Mouse (Mus musculus): Measurements from ENCODE around the gene 1700015G11Rik.

Gene 1700015G11Rik

DNA sequence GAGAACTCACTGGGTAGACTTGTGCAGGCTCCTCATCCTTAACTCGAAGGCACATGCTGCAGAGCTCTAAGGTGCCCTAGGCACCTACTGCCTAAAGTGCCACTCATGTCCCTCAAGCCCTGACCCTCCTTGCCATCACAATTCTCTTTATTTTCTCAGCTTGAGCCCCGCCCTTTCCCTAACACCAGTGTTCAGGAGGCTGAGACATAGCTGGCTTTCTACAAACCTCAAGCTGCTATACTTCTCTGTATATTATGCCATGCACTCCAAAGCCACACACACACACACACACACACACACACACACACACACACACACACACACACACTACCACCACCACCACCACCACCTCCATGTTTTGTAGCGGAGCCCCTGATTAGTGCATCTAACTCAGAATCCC, at the start of gene 1700015G11Rik:
Gene 1700015G11Rik, minus strand, starts transcription at position 101 of the 400 bp plus-strand sequence.
- no peak for DNase-seq

DNA sequence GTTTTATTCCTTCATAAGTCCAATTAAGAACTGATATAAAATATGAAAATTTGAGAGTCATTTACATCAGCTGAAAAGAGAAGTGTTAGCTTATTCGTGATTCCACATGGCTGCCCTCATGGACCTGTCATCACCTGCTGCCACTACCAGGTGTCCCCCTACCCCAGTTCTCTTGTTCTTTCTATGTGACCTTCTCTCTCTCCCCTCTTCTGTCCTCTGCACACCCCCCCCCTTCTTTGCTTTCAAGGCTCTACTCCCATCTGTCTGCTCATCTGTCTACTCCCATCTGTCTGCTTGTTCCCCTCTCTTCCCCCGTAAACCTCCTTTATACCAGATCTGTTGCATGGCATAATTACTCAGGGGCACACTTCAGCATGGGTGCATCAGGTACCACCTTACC, 41.4 kb upstream of the 1700015G11Rik start:
- DNase-seq: no peak

DNA sequence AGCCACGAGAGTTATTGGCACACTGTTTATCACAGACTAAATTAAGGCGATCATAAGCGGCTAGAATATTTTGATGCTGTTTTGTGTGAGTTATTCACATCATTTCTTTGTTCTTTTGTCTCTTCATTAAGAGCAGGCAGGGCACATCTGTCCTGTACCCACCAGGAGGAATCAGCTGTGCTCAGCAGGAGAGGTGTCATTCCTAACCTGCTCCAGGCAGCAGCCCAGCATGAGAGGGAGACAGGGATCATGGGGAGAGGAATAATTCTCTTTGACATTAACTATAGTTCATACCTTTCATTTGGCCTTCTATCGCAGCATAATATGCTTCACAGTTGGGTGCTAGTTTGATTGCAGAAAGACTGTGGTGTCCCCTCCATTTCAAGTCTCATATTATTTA, 40.7 kb upstream of the 1700015G11Rik start:
- DNase-seq: no peak

DNA sequence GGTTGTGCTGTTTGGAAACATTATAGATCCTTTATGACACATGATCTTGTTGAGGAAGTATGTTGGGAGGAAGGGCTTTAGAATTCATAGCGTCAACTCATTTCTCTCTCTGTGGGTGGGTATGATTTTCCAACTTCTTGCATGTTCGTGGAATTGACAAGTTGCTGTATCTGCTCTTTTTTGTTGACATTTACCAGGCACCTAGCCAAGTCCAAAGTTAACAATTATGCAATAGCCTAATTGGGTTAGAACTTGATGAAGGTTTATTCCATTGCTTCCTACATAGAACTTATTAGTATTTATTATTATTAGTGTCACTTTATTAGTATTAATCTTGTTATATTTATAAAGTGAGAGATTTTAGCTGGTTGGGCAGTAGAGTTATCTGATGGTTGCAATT, 40.3 kb upstream of the 1700015G11Rik start:
- DNase-seq: no peak

DNA sequence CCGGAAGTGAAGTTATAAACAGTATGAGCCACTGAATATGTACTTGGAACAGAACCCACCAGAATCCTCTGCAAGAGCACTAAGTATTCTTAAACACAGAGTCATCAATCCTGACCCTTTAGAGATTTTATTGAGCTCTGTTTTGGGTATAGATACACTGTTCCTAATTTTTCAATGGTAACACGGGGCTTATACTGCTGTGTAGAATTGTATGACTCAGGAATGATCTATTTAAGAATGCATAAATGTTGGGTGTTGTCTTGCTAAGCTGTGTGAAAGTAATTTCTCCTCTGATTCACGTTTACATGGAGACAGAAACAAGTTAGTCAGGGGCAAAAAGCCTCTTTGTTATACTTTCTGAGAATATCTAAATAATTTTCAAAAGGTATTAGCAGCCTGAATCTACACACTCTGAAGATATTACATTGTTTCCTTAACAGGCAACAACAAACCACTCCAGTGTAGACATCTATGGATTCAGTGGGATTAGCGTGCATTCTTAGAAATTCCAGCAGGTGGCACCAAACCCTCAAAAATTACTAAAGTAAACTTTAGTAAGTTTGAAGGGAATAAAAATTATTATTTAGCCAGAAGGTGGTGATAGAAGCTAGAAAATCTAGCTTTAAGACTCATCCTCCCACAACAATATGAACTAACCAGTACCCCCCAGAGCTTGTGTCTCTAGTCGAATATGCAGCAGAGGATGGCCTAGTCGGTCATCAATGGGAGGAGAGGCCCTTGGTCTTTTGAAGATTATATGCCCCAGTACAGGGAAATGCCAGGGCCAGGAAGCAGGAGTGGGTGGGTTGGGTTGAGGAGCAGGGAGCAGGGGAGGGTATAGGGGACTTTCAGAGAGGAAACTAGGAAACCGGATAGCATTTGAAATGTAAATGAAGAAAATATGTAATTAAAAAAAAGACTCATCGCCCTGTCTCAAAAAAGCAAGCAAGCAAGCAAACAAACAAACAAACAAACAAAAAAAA, 22.4 kb upstream of the 1700015G11Rik start:
- DNase-seq: peak; percentile 34

DNA sequence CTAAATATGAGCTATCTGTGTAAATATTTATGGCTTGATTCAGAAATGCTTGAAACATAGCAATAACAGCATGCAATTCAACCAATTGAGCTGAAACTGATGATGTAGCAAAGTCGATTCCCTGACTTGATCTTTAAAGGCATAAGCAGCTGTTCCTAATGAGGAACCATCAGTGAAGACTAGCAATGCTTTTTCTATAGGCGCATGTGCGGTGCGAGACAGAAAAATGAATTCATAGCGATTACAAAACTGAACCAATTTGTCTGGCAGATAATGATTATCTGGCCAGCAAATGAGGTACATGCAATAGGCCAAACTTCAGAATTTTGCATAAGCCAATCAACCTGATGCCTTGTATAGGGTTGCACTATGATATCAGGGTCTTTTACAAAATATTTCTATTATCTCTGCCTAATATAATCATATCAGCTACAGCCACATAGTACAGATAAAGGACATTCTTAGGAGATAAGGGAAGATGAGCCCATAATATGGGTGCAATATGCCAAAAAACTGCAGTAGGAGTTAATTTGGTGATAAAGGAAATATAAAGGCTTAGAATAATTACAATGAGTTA, 8.6 kb upstream of the 1700015G11Rik start:
- no peak for DNase-seq

DNA sequence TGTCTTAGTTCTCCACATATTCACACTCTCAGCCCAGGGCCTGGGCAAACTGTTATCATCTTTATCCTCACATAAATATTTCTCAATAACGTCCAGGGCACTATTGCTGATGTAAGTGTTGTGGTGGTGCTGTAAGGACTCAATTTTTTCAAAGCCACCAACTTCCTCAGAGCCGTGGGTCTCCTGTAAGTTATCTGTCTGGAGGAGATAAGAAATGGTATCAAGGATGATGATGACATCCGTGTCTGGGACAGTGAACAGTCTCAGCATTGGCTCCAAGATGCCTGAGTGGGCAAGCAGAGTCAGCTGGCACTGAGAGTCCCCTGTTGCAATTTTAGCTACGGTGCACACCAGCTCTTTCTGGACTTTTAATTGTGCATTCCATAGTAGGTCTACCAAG, 6.5 kb upstream of the 1700015G11Rik start:
- DNase-seq: no peak

DNA sequence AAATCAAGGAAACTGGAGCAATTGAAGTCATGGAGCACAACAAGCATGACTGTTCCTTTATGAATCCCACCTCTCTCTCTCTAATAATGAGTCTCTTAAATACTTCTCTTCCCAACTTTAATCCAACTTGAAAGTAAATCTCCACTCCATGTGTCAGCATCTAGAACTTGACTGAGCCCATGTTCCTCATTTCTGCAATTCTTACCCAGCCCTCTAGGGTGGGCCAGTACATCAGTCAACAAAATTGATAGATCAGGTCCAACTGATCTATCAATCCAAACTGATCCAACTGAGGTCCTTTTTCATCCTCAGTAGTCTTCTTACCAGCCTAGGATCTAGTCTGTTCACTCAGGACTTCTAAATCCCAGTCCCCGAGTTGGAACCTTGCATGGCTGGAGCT, 348 bp downstream of the 1700015G11Rik start:
- no peak for DNase-seq

DNA sequence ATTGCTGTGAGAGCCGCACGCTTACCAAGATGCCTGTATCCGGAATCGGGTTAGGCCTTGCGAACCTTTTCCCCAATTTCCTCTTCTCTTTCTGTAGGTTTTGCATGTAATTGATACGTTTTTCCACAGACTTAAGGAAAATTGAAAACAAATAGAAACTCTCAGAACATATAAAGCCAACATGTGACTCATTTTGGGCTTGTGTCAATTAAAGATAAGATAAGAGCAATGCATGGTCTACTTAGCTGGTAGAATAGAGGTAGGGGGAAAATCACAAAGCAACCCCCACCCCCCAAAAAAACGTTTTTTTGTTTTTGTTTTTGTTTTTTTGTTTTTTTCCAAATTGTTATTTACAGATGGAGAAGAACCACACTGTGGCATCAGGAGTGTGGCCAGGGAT, 2.1 kb downstream of the 1700015G11Rik start:
- DNase-seq: no peak

DNA sequence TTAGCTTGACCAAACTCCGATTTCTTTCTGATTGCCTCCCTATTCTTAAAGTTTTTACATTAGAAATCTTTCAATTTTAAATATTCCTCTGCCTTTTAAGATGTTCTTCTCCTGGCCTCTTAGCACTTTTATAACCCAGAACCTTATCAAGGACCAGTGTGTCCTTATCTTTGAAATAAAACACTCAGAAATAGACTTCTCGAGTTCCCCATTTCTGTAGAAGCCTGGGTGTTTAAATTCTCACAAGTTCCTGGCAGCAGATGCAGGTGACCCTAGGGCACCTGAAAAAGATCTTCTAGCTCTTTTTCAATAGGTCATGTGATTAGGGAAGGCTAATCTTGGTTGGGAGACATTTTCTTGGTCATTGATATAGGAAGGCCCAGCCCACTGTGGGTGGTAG, 8.4 kb downstream of the 1700015G11Rik start:
- DNase-seq: no peak

DNA sequence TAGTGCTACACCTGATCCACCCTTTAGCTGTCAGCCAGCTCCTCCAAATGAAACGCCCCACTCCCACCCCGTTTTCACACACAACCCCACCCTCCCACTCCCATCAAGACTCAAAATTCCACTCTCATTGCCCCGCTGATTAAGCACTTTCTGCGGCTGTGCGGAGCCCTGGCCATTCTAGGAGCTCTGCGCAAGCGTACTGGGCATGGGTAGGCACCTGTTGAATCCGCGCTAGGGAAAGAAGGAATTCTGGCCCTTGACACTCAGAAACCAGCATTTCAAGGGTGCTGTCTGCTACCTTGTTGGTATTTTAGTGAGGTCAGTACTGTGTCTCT, 9.3 kb downstream of the 1700015G11Rik start:
- DNase-seq: no peak

DNA sequence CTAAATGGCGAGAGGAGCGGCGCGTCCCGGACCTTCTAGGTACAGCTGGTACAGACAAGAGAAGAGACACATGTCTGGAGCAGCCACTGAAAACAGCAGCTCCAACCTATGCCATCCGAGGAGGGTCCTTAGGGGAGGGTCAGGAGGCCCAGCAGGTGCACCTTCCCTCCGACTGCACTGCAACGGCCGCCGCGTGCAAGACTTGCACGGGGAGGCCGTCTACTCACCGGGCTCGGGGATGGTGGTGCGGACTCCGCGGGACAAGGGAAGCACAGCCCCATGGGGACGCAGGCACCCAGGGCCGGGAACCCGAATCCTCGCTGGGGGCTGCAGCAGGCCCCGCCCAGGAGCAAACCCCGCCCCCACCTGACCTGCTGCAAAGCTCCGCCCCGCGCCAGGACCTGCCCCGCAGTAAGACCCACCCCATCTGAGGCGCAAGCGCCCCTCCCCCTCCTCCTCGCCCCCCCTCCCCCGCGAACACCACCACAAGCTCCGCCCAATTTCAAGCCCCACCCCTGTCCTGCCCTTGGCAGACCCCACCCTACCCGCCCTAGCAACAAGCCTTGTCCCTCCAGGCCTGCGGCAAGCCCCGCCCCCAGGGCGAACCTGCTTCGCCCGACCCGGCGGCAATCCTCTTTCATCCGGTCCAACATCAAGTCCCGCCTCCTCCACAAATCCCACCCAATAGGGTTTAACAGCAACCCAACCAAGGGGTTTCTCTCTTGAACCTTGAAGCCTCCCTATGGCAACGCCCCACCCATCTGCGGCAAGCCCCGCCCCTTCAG, 9.8 kb downstream of the 1700015G11Rik start, which contains the start of gene Svip:
Gene Svip, minus strand, starts transcription at position 508 of the 785 bp plus-strand sequence.
- peak; percentile 96 for DNase-seq

DNA sequence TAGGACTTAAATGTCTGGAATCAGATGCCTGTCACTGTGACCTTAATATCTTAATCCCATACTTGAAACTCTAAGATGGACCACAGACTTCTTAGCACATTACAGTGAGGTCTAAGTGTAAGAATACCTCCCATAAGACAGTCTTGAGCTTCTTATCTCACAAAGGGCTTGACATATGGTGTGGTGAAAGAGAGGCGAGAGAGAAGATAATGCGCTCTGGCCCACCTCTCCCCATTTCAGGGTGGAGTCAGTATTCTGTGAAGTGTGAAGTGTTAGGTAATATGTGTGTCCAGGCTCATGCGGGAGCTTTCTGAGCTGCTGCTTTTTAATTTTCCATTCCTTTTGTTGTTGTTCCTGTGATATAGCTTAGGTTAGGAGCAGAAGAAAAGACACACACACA, 24.5 kb downstream of the 1700015G11Rik start:
- no peak for DNase-seq

DNA sequence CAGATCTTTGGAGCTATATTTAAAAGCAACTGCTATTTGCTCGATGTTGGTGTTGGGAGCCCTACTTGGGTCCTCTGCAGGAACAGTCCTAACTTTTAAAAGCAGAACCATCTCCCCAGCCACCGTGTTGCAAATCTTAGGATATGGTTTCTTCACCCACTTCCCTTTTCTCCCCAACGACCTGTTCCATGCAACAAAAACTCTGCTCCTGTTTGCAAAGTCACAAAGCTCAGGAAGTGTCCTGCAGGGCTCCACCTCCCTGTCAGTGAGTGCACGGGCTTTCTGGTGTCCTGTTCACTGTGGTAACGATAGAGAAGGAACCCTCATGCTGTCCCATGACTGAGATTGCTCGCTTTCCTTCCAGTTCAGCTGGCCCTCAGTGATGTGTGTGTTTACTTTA, 28.6 kb downstream of the 1700015G11Rik start:
- no peak for DNase-seq

DNA sequence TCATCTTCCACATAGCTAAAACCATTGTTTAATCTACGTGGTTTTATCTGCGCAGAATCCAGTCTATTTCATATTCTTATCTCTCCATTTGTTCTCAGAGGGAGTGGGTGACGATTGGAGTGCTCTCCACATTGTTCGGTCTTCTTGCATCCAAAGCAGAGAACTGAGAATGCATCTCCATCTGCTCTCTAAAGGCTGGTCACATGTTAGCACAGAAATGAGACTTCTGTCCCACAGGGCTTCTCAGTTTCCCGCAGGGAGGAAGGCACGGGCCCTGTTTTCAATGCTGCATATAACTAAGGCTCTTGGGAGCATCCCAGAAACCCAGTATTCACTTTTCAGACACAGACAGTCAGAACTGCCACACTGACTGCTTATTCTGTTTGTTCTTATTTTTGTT, 29.8 kb downstream of the 1700015G11Rik start:
- DNase-seq: peak; percentile 17

DNA sequence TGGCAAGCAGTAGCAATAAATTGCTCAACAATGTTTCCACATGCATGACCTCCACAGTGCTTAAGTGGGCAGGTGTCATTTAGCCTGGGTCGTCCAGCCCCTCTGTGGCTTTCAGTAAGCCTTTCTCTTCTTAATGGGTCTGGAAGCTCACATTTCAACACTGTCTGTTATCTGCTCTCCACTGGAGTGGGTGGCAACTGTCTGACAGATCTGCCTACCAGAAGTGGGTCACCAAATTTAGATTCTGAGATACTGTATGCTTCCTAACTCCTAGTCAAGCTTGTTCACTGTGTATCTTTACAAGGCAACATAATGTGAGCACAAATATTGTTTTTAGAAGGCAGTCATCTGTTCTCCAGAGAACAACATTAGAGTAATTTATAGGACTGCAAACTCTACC, 33.2 kb downstream of the 1700015G11Rik start:
- peak; percentile 46 for DNase-seq

DNA sequence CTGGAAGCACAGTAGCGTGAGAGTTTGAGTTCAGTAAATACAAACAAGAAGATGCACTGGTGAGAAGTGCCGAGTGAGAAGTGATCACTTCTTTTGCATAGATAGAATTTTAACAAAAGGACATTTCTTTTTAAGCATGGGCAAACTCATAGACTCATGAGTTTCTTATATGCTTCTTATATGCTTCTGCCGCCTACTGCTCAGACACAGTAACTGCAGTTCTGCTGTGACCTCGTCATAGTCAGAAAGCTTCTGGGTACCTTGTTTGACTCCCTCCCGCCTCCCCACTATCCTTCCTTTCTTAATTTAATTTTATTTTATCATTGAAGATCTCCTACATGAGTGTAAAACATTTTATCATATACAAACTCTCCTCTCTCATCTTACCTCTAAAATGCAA, 36.3 kb downstream of the 1700015G11Rik start:
- DNase-seq: no peak

DNA sequence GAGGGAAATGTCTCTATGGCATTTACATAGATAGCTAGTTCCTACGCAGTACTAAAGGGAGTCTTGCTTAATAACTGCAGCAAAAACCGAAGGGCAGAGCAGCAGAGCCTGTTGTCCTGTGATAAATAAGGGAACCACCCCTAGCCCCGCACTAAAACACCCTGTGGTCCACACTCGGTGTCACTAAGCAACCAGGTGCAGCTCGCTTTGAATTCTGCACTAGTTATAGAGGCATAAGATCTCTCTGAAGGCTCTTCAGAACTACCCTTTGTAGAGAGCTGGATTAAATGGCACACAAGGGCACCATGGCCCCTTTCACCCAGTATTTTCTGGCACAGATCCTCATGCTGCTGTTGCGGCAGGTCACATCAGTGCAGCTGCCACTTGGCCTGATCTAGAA, 40.3 kb downstream of the 1700015G11Rik start:
- DNase-seq: no peak

DNA sequence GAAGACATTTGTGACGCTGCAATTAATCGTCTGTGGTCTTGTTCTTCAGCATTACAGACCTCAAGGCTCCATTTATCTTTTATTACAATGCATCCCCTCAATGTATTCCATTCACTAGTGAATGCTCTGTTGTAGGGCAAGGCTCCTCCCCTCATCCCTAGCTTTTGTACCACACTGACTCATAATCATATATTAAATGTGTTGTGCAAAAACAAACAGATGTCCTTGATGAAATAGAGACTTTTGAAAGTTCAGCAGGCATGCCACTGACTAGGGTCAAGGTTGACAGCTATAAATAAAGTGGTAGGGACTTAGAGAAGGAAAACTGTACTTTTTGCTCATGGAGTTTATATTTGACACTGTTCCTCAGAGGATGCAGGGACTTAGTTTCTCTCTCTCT, 42.0 kb downstream of the 1700015G11Rik start:
- no peak for DNase-seq

DNA sequence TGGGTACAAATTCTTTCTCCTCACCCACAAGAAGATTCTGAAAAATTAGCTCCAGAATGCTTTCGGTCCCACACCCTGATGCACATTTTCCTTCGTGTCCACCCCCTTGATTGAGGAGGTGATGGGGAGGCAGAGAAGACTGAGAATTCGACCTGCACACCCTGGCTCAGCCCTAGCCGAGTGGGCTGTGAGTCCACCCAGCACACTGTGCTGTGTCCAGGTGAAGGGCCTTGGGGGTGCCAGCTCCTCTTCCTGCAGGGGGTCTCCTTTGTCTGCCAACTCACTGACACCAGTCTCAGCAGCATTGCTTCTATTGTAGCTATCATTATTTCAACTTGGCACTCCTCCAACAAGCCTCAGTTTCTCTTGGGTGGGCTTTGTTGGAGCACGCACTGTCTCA, 42.4 kb downstream of the 1700015G11Rik start:
- no peak for DNase-seq

DNA sequence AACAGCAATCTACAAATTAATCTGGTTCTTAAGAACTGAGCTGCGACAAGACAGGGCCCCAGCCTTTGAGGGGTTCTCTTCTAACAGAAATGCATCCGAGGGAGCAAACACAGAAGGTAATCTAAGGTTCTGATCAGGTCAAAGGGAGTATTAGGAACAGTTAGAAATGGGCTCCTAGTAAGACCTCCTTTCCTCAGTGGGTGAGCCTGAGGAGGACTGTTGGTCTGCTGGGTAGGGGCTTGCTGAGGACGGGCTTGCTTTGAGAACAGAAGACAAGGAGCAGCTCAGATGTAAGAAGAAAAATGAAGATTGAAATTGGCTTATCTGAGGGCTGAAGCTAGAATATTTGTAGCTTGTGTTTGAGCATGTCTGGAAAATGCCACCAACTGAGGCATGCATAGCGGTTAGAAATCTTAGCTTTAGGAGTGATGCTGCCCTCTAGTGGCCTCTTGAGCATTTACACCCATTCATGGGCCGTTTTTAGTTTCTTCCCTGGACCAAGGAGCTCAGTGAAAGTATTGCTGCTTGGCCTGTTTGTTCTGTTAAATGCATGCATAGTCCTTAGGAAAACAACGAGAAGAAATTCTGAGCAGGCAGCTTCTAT, 43.2 kb downstream of the 1700015G11Rik start:
- DNase-seq: peak; percentile 51

DNA sequence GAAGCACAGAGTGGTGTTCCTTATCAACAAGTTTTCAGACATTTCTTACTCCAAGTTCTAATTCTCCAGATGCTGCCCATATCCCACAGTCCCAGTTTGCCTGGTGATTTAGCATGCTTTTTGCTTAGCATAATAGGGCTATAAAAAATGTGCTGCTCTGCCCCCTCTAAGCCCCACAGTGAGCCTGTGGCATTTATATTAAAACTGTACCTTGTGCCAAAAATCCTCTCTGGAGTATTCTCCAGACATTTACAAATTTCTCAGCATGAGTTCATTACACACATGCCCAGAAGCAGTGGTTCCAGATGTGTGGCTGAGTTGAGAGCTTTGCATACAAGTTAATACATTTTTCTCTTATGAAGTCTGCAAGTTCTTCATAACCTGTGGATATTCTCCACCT, 46.1 kb downstream of the 1700015G11Rik start:
- no peak for DNase-seq

DNA sequence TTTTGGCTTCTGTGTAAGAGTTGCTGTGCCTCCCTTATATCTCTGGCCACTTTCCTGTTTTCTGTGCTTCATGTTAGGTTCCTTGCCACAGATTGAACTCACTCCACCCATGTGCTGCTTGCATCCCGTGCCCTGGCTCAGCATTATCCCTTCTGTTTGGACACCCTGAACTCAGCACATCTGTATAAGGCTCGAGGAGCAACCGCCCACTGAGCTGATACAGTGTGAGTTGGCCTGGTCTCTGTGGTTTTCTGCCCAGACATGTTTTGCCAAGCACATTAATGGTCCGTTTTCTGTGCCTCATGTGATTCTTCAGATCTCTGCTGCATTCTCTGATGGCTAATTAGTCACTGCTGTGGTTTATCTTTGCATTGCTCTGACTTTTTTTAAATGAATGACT, 47.9 kb downstream of the 1700015G11Rik start:
- no peak for DNase-seq
